Mouse (Mus musculus) testis, adult 2 months (tissue): ENCODE data around the gene Trim63.

Source experiments
- CTCF ChIP-seq: fragments of 200-500 bp; IDR thresholded peaks from 2 replicates; pipeline ENCODE4 v1.5.1; 2012; ENCODE audit warnings: low read depth, mild to moderate bottlenecking, inconsistent platforms, low read length, moderate library complexity; ENCODE audit not compliant: control insufficient read depth, insufficient read depth, insufficient replicate concordance
- POLR2A ChIP-seq: fragments of 200-500 bp; IDR thresholded peaks from 2 replicates; pipeline ENCODE4 v1.6.1; 2012; ENCODE audit warnings: low read depth, mild to moderate bottlenecking, inconsistent platforms, low read length, moderate library complexity; ENCODE audit not compliant: control insufficient read depth

DNA sequence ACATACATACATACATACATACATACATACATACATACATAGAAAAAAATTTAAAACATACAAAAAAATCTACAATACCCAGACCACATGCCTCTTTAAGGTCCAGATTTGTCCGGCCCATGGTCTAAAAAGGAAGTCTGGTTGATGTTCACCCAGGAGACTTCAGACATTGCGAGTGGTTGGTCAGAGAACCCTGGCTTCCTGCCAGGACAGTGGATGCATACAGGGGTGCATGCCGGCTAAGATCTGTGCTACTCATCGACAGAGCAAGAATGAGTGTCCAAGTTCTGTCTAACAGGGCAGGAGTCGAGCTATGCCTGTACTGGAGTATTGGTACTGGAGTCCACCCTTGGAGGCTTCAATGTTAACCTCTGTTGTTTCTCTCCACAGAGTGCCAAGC is 9.7 kb downstream of the Trim63 start:
- no peak for TF ChIP-seq CTCF
- no peak for TF ChIP-seq POLR2A
